Mouse (Mus musculus) retina, adult 2 months (tissue): Measurements from ENCODE around the gene Megf6.

Experiments
- DNase-seq: peaks from one replicate; pipeline ENCODE4 v3.0.0-alpha.2; 2012; ENCODE audit warnings: low read depth, low spot score

Megf6 gene

GRCm38 (mm10) chr4:154170506-154171150, at the start of gene Megf6:
Megf6 (plus strand) TSS chr4:154170730.
- no peak for DNase-seq

DNA sequence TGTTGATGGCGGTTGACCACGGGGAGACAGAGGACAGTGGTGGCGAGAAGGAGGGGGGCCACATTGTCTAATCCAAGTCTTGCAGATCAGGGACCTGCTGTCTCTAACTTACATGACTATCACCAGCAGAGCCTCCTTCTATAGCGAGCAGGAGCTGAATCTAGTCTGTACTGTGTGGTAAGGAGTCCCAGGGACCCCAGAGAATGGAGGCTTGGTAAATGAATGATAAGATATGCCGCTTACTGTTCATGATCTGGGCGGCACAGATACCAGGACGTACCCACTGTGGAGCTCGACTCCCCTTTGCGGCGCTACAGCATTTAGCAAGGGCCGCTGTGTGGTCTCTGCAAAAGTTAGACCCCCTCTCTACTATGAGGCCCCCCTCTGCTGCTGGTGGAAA, 48.7 kb upstream of the Megf6 start:
- no peak for DNase-seq

GRCm38 (mm10) chr4:154122374-154122773, 48.2 kb upstream of the Megf6 start:
- DNase-seq = no peak

- DNase-seq = no peak
These were observed 47.0 kb upstream of the Megf6 start for GRCm38 (mm10) chr4:154123553-154123952.

- no peak for DNase-seq
These were observed 45.3 kb upstream of the Megf6 start for GRCm38 (mm10) chr4:154125202-154125601.

DNA sequence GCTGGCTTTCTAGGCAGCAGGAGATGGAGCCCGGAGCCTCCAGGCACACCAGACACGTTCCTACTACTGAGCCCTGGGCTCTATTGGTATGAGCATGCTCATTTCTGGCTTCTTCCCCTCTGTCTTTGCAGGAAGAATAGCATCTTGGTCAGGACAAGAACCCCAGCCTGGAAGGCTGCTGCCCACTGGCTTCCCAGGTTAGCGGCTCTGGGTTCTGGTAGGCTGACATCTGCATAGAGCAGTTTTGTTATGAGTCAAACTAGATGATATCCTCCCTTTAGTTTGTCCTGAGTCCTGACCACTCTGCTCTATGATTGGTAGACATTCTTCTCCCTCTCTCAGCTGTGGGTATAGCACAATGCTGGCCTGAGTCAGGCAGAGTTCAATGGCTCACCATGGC, 43.3 kb upstream of the Megf6 start:
- no peak for DNase-seq

- DNase-seq = no peak
These were observed 40.6 kb upstream of the Megf6 start for GRCm38 (mm10) chr4:154129950-154130349.

DNA sequence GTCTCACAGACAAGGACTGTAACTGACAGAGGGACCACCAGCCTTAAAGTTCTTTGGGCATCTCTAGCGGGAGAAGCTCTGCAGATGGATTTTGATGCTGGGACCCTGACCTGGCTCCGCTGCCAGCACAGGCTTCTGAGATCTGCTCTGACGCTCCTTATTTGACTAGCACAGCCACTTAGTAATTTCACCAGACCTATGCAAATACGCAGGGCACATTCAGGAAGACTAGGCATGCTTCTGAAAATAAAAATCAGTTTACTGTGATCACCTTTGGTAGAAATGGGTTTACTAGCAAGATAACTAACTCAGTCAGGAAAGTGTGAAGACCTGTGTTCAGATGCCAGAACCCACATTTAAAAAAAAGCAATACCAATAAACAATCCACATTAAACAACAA, 38.6 kb upstream of the Megf6 start:
- DNase-seq = no peak

- no peak for DNase-seq
These were observed 35.7 kb upstream of the Megf6 start for GRCm38 (mm10) chr4:154134803-154135202.

DNA sequence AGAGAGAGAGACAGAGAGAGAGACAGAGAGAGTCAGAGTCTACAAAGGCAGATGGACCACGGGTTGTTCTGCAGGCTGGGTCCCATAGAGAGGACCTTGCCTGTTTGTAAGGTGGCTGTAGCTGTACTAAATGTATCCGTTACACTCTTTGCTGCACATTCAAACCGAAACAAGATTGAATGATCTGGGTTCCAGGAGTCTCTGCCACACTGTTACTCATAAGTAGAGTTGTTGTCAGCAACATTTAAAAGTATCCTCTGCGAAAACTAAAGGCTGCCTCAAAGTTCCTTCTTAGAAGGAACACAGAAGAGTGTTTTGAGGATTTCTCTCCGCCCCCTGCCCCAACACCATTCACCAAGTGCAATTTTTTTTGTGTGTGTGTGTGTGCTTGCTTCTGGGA, 33.4 kb upstream of the Megf6 start:
- DNase-seq = no peak

- no peak for DNase-seq
These were observed 30.8 kb upstream of the Megf6 start for GRCm38 (mm10) chr4:154139671-154140181.

GRCm38 (mm10) chr4:154140182-154140212, 30.5 kb upstream of the Megf6 start, which contains the start of gene Trp73:
Trp73 (minus strand) TSS chr4:154140208.
- no peak for DNase-seq

GRCm38 (mm10) chr4:154140213-154141008, 30.1 kb upstream of the Megf6 start:
- no peak for DNase-seq

DNA sequence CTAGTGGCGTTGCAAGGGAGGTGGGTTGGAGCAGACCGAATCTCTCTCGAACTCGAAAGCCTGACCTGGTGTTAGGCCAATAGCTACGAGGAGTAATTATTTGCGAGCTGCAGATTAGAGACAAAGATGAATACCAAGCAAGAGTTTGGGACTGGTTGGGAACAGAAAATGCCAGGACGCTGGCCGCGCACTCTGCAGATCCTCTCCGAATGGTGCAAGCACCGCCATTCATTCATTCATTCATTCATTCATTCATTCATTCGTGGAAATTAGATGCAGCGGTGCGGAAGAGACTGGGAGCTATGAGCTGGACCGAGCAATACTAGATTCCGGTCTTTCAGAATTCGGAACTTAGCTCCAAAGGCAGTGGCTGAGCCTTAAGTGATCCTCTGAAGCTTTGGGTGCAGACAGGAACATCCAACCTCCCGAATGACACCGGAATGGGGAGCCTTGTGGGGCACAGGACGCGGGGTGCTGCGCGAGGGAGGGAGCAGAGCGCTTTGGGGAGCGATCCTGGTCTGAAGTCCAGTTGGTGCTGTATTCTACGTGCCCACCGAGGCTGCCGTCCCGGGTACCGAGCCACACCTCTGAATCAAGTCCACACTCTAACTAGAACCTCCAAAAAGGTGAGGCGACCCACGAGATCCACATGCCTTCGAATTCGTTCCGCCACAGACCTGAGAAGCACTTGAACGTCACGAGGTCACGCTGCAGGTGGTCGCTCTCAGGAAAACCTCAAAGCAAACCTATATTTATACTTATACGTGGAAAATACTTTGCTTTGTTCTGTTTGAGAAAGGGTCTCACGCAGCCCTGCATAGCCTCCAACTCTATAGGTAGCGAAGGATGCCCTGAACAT, 29.3 kb upstream of the Megf6 start:
- no peak for DNase-seq

DNA sequence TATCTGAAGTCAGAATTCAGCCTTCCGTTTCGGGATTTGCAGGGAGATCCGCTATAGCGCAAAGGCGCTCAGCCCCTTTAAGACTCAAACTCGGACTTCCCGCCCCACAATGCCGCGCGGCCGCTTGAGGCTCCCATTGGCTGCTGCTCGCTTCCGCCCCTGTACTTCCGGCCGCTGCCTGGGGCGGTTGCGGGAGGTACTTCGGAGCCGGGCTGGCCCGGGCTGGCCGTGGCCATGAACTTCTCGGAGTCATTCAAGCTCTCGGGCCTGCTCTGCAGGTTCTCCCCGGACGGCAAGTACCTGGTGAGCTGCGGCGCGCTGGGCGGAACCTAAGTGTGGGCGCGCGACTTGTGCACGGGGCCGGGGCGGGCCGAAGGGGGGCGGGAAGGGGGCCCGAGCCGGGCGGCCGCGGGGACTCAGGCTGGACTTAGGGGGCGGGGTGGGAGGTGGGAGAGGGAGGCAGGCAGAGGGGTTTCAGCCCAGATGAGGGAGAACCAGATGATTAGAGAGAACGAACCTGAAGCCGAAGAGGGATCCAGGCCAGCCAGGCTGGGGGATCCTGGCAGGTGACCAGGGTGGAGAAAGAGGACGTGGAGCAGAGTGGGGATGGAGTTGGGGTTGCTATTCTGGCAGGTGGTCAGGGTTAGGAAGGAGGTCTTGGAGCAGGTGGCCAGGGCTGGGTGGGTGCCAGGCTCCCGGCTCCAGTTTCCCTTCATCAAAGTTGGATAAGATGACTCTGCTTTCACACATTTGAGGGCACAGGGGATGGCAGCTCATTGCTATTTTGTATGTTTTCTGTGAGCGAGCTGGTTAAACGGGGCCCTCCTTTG, 28.1 kb upstream of the Megf6 start, which contains the start of gene Wrap73:
Wrap73 (plus strand) TSS at position 162 of the 830 bp plus-strand sequence.
- peak; percentile 79 for DNase-seq

- DNase-seq = no peak
These were observed 25.8 kb upstream of the Megf6 start for GRCm38 (mm10) chr4:154144712-154145111.

DNA sequence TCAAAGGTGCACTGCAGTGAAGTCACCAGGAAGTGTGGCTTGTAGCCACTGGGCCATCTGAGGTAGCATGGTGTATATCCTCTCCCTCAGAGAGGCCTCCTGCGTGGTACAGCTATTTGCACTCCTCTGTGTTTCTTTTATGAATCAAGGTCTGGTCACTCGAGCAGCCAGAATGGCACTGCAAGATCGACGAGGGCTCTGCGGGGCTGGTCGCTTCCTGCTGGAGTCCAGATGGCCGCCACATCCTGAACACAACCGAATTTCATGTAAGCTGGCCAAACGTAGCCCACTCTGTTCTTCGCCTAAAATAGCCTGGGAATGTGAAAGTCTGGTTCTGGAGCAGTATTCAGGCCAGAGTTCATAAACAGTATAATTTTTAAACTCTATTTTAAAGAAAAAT, 24.2 kb upstream of the Megf6 start:
- no peak for DNase-seq

GRCm38 (mm10) chr4:154154104-154154503, 16.4 kb upstream of the Megf6 start:
- DNase-seq = no peak

GRCm38 (mm10) chr4:154156050-154156449, 14.5 kb upstream of the Megf6 start:
- DNase-seq = no peak

GRCm38 (mm10) chr4:154157970-154158662, 12.4 kb upstream of the Megf6 start:
- no peak for DNase-seq

GRCm38 (mm10) chr4:154159002-154159401, 11.5 kb upstream of the Megf6 start:
- peak; percentile 66 for DNase-seq
